Mouse (Mus musculus) neural tube, embryonic 14.5 days (tissue): Measurements from ENCODE around the gene Baz2a. TPM values are rescaled to one million over a fixed set of nuclear protein-coding genes. Genes with fewer than 3 reads are reported as not detected.

Experiments used
- ATAC-seq: fragments of 200-750 bp; cut with Nextera tagmentation; 2 replicates; pipeline ENCODE4 v1.8.0; 2017; ENCODE audit warnings: low read depth, mild to moderate bottlenecking, moderate TSS enrichment, moderate library complexity
- H3K27ac ChIP-seq: fragments of 300-500 bp; sonication (generic); 2 replicates; pipeline ENCODE4 v1.5.1; 2014; ENCODE audit warnings: low read depth, mild to moderate bottlenecking, control low read depth, low read length, moderate library complexity, mixed read lengths
- H3K27me3 ChIP-seq: fragments of 300-500 bp; sonication (generic); 2 replicates; pipeline ENCODE4 v1.6.1; 2014; ENCODE audit warnings: low read length; ENCODE audit not compliant: control insufficient read depth, insufficient read depth
- H3K36me3 ChIP-seq: fragments of 300-500 bp; sonication (generic); 2 replicates; pipeline ENCODE4 v1.6.1; 2014; ENCODE audit warnings: low read length, mixed read lengths; ENCODE audit not compliant: control insufficient read depth, insufficient read depth
- H3K4me1 ChIP-seq: fragments of 300-500 bp; sonication (generic); 2 replicates; pipeline ENCODE4 v1.6.1; 2014; ENCODE audit warnings: low read length; ENCODE audit not compliant: control insufficient read depth, insufficient read depth
- H3K4me2 ChIP-seq: fragments of 300-500 bp; sonication (generic); 2 replicates; pipeline ENCODE4 v1.6.1; 2014; ENCODE audit warnings: mild to moderate bottlenecking, low read depth, low read length, control low read depth
- H3K4me3 ChIP-seq: fragments of 300-500 bp; sonication (generic); 2 replicates; pipeline ENCODE4 v1.5.1; 2014; ENCODE audit warnings: low read depth, low read length, control low read depth, mixed read lengths
- H3K9ac ChIP-seq: fragments of 300-500 bp; sonication (generic); replicated peaks from 2 replicates; pipeline ENCODE4 v1.6.1; 2014; ENCODE audit warnings: low read depth, mild to moderate bottlenecking, control low read depth, low read length, mixed read lengths
- H3K9me3 ChIP-seq: fragments of 300-500 bp; sonication (generic); 2 replicates; pipeline ENCODE4 v1.6.1; 2016; ENCODE audit warnings: low read length; ENCODE audit not compliant: control insufficient read depth
- WGBS: fragments of 180-500 bp; shearing (Covaris S2); extraction: QIAGEN DNeasy Blood & Tissue Kit; methylation state at CpG from one replicate; pipeline ENCODE4 v1.1.7; 2014; 5-methylcytosine and 5-hydroxymethylcytosine counted together
- polyA plus RNA-seq: library from polyadenylated mRNA; unstranded; fragments of >200 nt; fragmentation: Nextera tagmentation; extraction: Ambion mirVana; gene quantifications from 2 replicates; pipeline ENCODE4 v1.2.1, GENCODE M21; 2014

Gene Baz2a
- polyA plus RNA-seq, 1 experiment from 2014 or later, result 20.9 TPM

- Histone ChIP-seq H3K27ac (no peak overlapping the region), H3K4me3 (no peak overlapping the region), H3K27me3 (no peaks in the 10 kb centered on the region), H3K9ac (no peak overlapping the region), H3K4me2 (peak overlapping the region; percentile 41), H3K4me1 (peaks cover 29% of the 10 kb centered on the region), H3K9me3 (no peaks in the 10 kb centered on the region), H3K36me3 (peaks cover 3% of the 10 kb centered on the region)
- no peak for ATAC-seq
- 34% methylated on average over 9 of the region's 9 CpGs for WGBS
Measured at GRCm38 (mm10) chr10:128095003-128095636, 3.7 kb downstream of the Baz2a start.

- Histone ChIP-seq H3K27ac (0 out of 2 replicates have a peak overlapping the region, but pooled peaks have one; percentile 69), H3K4me2 (0 out of 2 replicates have a peak overlapping the region, but pooled peaks have one; percentile 64), H3K36me3 (no peaks in the 10 kb centered on the region), H3K9ac (no peak overlapping the region), H3K4me3 (peak overlapping the region; percentile 99), H3K9me3 (no peaks in the 10 kb centered on the region), H3K4me1 (peaks cover 25% of the 10 kb centered on the region), H3K27me3 (no peaks in the 10 kb centered on the region)
- WGBS, result 20% methylated on average over 4 of the region's 4 CpGs
- ATAC-seq, result no peak
Measured at GRCm38 (mm10) chr10:128096313-128096692, 4.9 kb downstream of the Baz2a start.

- no peaks in the 10 kb centered on the region for H3K9me3 ChIP-seq
- H3K4me2 ChIP-seq, result peak overlapping the region; percentile 64
- H3K36me3 ChIP-seq, result no peaks in the 10 kb centered on the region
- under 1% methylated on average over 82 of the region's 86 CpGs for WGBS
- peak overlapping the region; percentile 69 for H3K27ac ChIP-seq
- no peaks in the 10 kb centered on the region for H3K27me3 ChIP-seq
- peaks cover 19% of the 10 kb centered on the region for H3K4me1 ChIP-seq
- H3K4me3 ChIP-seq, result peak overlapping the region; percentile 99
- peak; percentile 83 for ATAC-seq
- H3K9ac ChIP-seq, result peak overlapping the region; percentile 72
Measured at GRCm38 (mm10) chr10:128096693-128097586, 5.6 kb downstream of the Baz2a start.

GRCm38 (mm10) chr10:128097587-128097971, 6.2 kb downstream of the Baz2a start:
- no peaks in the 10 kb centered on the region for H3K9me3 ChIP-seq
- peaks cover 16% of the 10 kb centered on the region for H3K4me1 ChIP-seq
- H3K27ac ChIP-seq, result peak overlapping the region; percentile 69
- H3K9ac ChIP-seq, result peak overlapping the region; percentile 72
- no peaks in the 10 kb centered on the region for H3K36me3 ChIP-seq
- no peak for ATAC-seq
- H3K27me3 ChIP-seq, result no peaks in the 10 kb centered on the region
- peak overlapping the region; percentile 64 for H3K4me2 ChIP-seq
- WGBS, result 0% methylated on average over 13 of the region's 13 CpGs
- peak overlapping the region; percentile 99 for H3K4me3 ChIP-seq

GRCm38 (mm10) chr10:128110103-128110761, 18.9 kb downstream of the Baz2a start:
- no peak for ATAC-seq
- Histone ChIP-seq H3K4me1 (no peaks in the 10 kb centered on the region), H3K36me3 (peaks cover 58% of the 10 kb centered on the region), H3K27me3 (no peaks in the 10 kb centered on the region), H3K4me3 (no peak overlapping the region), H3K9ac (no peak overlapping the region), H3K27ac (no peak overlapping the region), H3K9me3 (no peaks in the 10 kb centered on the region), H3K4me2 (no peak overlapping the region)
- 86% methylated on average over 4 of the region's 4 CpGs for WGBS

- Histone ChIP-seq H3K27me3 (no peaks in the 10 kb centered on the region), H3K4me1 (no peaks in the 10 kb centered on the region), H3K27ac (no peak overlapping the region), H3K36me3 (peaks cover 68% of the 10 kb centered on the region), H3K9me3 (no peaks in the 10 kb centered on the region), H3K4me2 (no peak overlapping the region), H3K9ac (no peak overlapping the region), H3K4me3 (no peak overlapping the region)
- ATAC-seq, result no peak
Measured at GRCm38 (mm10) chr10:128111227-128111626, 19.9 kb downstream of the Baz2a start.

- H3K27ac ChIP-seq, result no peak overlapping the region
- no peak overlapping the region for H3K4me3 ChIP-seq
- H3K4me2 ChIP-seq, result no peak overlapping the region
- WGBS, result 90% methylated on average over 7 of the region's 7 CpGs
- H3K36me3 ChIP-seq, result peaks cover 89% of the 10 kb centered on the region
- ATAC-seq, result no peak
- H3K9ac ChIP-seq, result no peak overlapping the region
- H3K27me3 ChIP-seq, result no peaks in the 10 kb centered on the region
- H3K9me3 ChIP-seq, result no peaks in the 10 kb centered on the region
- H3K4me1 ChIP-seq, result no peaks in the 10 kb centered on the region
Measured at GRCm38 (mm10) chr10:128123833-128124232, 32.5 kb downstream of the Baz2a start.

GRCm38 (mm10) chr10:128124831-128125230, 33.5 kb downstream of the Baz2a start:
- no peak for ATAC-seq
- Histone ChIP-seq H3K27ac (no peak overlapping the region), H3K27me3 (no peaks in the 10 kb centered on the region), H3K4me3 (no peak overlapping the region), H3K4me1 (no peaks in the 10 kb centered on the region), H3K36me3 (peaks cover 86% of the 10 kb centered on the region), H3K9ac (no peak overlapping the region), H3K4me2 (no peak overlapping the region), H3K9me3 (no peaks in the 10 kb centered on the region)
- WGBS, result 97% methylated on average over 9 of the region's 9 CpGs

GRCm38 (mm10) chr10:128125951-128126350, 34.6 kb downstream of the Baz2a start:
- Histone ChIP-seq H3K36me3 (peaks cover 81% of the 10 kb centered on the region), H3K9ac (no peak overlapping the region), H3K4me2 (no peak overlapping the region), H3K27me3 (no peaks in the 10 kb centered on the region), H3K4me1 (no peaks in the 10 kb centered on the region), H3K4me3 (no peak overlapping the region), H3K9me3 (no peaks in the 10 kb centered on the region), H3K27ac (no peak overlapping the region)
- 93% methylated on average over 14 of the region's 14 CpGs for WGBS
- ATAC-seq, result no peak
